Mouse (Mus musculus) ES-CJ7 (cell line): ENCODE results near the gene Rufy3.

Experiments
- DNase-seq: peaks from one replicate; pipeline ENCODE4 v3.0.0; 2011; ENCODE audit warnings: low read depth, low spot score

Rufy3 gene

GRCm38 (mm10) chr5:88685306-88685705, 120.5 kb downstream of the Rufy3 start:
- peak; percentile 74 for DNase-seq

- no peak for DNase-seq
Measured at GRCm38 (mm10) chr5:88685745-88686299, 121.0 kb downstream of the Rufy3 start.

GRCm38 (mm10) chr5:88687996-88688406, 123.2 kb downstream of the Rufy3 start:
- DNase-seq: peak; percentile 32

GRCm38 (mm10) chr5:88688583-88689187, 123.8 kb downstream of the Rufy3 start:
- peak; percentile 88 for DNase-seq

- DNase-seq: peak; percentile 76
Measured at GRCm38 (mm10) chr5:88689279-88689938, 124.6 kb downstream of the Rufy3 start.

GRCm38 (mm10) chr5:88690681-88691505, 126.1 kb downstream of the Rufy3 start:
- no peak for DNase-seq

- no peak for DNase-seq
Measured at GRCm38 (mm10) chr5:88691506-88692095, 126.8 kb downstream of the Rufy3 start.

GRCm38 (mm10) chr5:88692586-88692985, 127.7 kb downstream of the Rufy3 start:
- DNase-seq: no peak

GRCm38 (mm10) chr5:88693057-88693456, 128.2 kb downstream of the Rufy3 start:
- DNase-seq: peak; percentile 48

GRCm38 (mm10) chr5:88697291-88697690, 132.5 kb downstream of the Rufy3 start:
- DNase-seq: no peak

- DNase-seq: no peak
Measured at GRCm38 (mm10) chr5:88699251-88699913, 134.5 kb downstream of the Rufy3 start.
